Mouse (Mus musculus): ENCODE data around the gene Insl3.

DNA sequence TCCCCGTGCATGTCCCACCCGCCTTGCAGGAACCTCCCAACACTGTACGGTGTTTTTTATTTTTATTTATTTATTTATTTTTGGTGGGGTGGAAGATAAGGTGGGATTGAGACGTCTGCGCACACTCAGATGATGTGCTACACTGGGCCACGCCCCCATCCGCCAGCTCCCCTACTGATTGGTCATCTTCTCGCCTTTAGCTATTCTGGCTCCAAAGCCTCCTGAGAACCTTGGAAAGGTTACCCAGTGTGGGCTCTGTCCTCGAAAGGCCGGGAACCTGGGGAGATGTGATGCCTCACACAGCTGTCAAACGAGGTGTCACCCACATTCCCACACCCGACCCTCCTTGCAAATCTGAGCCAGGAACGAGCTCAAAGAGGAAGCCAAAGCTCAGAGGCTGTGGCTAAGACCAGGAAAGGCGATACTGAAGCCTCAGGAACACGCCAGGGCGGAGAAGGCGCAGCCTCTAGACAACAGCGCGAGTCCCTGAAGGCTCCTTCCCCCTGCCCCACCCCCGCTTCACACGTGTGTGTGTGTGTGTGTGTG, 39.3 kb downstream of the Insl3 start:
- TF ChIP-seq CTCF (IDR thresholded peaks at IDR 0.05; ENCODE audit: low read depth) (no peak), EP300 (optimal IDR thresholded peaks at IDR 0.05) (no peak)

Measured in stomach, postnatal 0 days (tissue).